Mouse (Mus musculus) neural tube, embryonic 11.5 days (tissue): ENCODE data around the gene Gm10665. TPM values are rescaled to one million over a fixed set of nuclear protein-coding genes. Genes with fewer than 3 reads are reported as not detected.
"Not testable (repeated sequence)": the region's sequence is repeated elsewhere in the genome, so short reads cannot be mapped to it uniquely, and the experiment has no call there.

Source experiments
- ATAC-seq: fragments of 200-750 bp; cut with Nextera tagmentation; 2 replicates; pipeline ENCODE4 v1.8.0; 2017; ENCODE audit warnings: moderate number of reproducible peaks, mild to moderate bottlenecking, moderate TSS enrichment, moderate library complexity; ENCODE audit not compliant: insufficient read depth, low FRiP score, low TSS enrichment
- DNase-seq: peaks from one replicate; pipeline ENCODE4 v3.0.0-alpha.2; 2015; ENCODE audit warnings: low spot score
- H3K27ac ChIP-seq: fragments of 300-500 bp; sonication (generic); 2 replicates; pipeline ENCODE4 v1.5.1; 2014; ENCODE audit warnings: low read depth, mild to moderate bottlenecking, low read length
- H3K27me3 ChIP-seq: fragments of 300-500 bp; sonication (generic); 2 replicates; pipeline ENCODE4 v1.6.1; 2014; ENCODE audit warnings: mild to moderate bottlenecking, low read length, mixed read lengths; ENCODE audit not compliant: control insufficient read depth, insufficient read depth
- H3K36me3 ChIP-seq: fragments of 300-500 bp; sonication (generic); 2 replicates; pipeline ENCODE4 v1.6.1; 2014; ENCODE audit warnings: mild to moderate bottlenecking, low read length, moderate library complexity, mixed read lengths; ENCODE audit not compliant: control insufficient read depth, insufficient read depth
- H3K4me1 ChIP-seq: fragments of 300-500 bp; sonication (generic); 2 replicates; pipeline ENCODE4 v1.6.1; 2014; ENCODE audit warnings: low read length, mixed read lengths; ENCODE audit not compliant: control insufficient read depth, insufficient read depth
- H3K4me2 ChIP-seq: fragments of 300-500 bp; sonication (generic); 2 replicates; pipeline ENCODE4 v1.6.1; 2014; ENCODE audit warnings: low read depth, mild to moderate bottlenecking, moderate library complexity
- H3K4me3 ChIP-seq: fragments of 300-500 bp; sonication (generic); 2 replicates; pipeline ENCODE4 v1.5.1; 2014; ENCODE audit warnings: low read depth, low read length
- H3K9ac ChIP-seq: fragments of 300-500 bp; sonication (generic); 2 replicates; pipeline ENCODE4 v1.6.1; 2014; ENCODE audit warnings: mild to moderate bottlenecking, low read length
- H3K9me3 ChIP-seq: fragments of 300-500 bp; sonication (generic); 2 replicates; pipeline ENCODE4 v1.6.1; 2016; ENCODE audit warnings: low read length; ENCODE audit not compliant: control insufficient read depth
- WGBS: fragments of 180-500 bp; shearing (Covaris S2); extraction: QIAGEN DNeasy Blood & Tissue Kit; methylation state at CpG from one replicate; pipeline ENCODE4 v1.1.7; 2014; 5-methylcytosine and 5-hydroxymethylcytosine counted together
- polyA plus RNA-seq: library from polyadenylated mRNA; unstranded; fragments of >200 nt; fragmentation: Nextera tagmentation; extraction: Ambion mirVana; gene quantifications from 2 replicates; pipeline ENCODE4 v1.2.1, GENCODE M21; 2014

Gm10665 gene
- not detected in 2 replicates for polyA plus RNA-seq

DNA sequence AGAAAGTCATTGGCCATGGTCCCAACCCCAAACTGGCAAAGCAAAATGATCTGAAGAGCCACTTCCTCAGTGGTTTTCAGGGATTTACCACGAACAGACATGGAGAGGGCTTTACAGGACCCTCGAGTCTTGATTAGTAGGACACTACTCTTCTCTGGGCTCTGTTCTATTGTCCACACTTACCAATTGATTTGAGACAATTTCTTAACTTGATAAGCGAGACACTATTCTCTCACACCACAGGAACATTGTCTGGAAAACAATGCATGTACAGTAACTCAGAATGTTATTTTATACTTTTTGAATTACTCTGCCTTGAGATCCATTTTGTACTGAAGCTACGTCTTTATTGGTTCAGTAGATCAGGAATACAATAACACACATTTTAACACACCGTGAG lies at the start of gene Gm10665:
TSS of gene Gm10665 (minus strand) at position 101 of the 400 bp plus-strand sequence.
- no CpG with 5 or more reads among the region's 5 CpGs for WGBS
- not testable (repeated sequence) for H3K9me3 ChIP-seq, DNase-seq, H3K36me3 ChIP-seq, H3K4me3 ChIP-seq, ATAC-seq, H3K4me2 ChIP-seq, H3K9ac ChIP-seq, H3K27ac ChIP-seq, H3K4me1 ChIP-seq, H3K27me3 ChIP-seq

DNA sequence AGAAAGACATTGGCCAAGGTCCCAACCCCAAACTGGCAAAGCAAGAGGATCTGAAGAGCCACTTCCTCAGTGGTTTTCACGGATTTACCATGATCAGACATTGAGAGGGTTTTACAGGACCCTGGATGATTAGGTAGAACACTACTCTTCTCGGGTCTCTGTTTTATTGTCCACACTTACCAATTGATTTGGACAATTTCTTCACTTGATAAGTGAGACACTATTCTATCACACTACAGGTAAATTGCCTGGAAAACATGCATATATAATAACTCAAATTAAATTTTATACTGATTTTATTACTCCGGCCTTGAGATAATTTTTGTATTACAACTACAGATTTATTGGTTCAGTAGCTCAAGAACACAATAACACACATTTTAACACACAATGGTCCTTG lies 35.7 kb upstream of the Gm10665 start, which contains the start of gene Vmn1r151:
TSS of gene Vmn1r151 (minus strand) at position 101 of the 400 bp plus-strand sequence.
- not testable (repeated sequence) for H3K4me1 ChIP-seq, H3K36me3 ChIP-seq, ATAC-seq, H3K9me3 ChIP-seq, H3K27me3 ChIP-seq, H3K4me3 ChIP-seq, H3K27ac ChIP-seq, H3K9ac ChIP-seq, H3K4me2 ChIP-seq, DNase-seq
- WGBS, result 40% methylated on average over 1 of the region's 3 CpGs

DNA sequence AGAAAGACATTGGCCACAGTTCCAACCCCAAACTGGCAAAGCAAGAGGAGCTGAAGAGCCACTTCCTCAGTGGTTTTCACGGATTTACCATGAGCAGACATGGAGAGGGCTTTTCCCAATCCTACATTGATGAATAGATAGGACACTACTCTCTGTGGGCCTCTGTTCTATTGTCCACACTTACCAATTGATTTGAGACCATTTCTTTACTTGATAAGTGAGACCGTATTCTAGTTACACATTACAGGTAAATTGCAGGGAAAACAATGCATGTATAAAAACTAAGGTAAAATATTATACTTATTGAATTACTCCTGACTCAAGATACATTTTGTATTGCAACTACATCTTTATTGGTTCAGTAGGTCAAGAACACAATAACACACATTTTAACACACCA lies 25.7 kb downstream of the Gm10665 start, which contains the start of gene Vmn1r149:
TSS of gene Vmn1r149 (minus strand) at position 101 of the 400 bp plus-strand sequence.
- not testable (repeated sequence) for H3K4me3 ChIP-seq, H3K27ac ChIP-seq, H3K9me3 ChIP-seq, H3K27me3 ChIP-seq, H3K9ac ChIP-seq, DNase-seq, ATAC-seq, H3K36me3 ChIP-seq, H3K4me2 ChIP-seq, H3K4me1 ChIP-seq
- no CpG with 5 or more reads among the region's 2 CpGs for WGBS

DNA sequence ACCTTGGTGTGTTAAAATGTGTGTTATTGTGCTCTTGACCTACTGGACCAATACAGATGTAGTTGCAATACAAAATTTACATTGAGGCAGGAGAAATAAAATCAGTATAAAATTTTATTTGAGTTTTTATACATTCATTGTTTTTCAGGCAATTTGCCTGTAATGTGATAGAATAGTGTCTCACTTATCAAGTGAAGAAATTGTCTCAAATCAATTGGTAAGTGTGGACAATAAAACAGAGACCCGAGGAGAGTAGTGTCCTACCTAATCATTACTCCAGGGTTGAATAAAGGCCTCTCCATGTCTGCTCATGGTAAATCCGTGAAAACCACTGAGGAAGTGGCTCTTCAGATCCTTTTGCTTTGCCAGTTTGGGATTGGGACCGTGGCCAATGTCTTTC lies 50.6 kb downstream of the Gm10665 start, which contains the start of gene Vmn1r148:
TSS of gene Vmn1r148 (plus strand) at position 301 of the 400 bp plus-strand sequence.
- H3K4me1 ChIP-seq, DNase-seq, H3K9me3 ChIP-seq, H3K4me2 ChIP-seq, H3K36me3 ChIP-seq, H3K27ac ChIP-seq, ATAC-seq, H3K9ac ChIP-seq, H3K4me3 ChIP-seq, H3K27me3 ChIP-seq: not testable (repeated sequence)
- WGBS, result no CpG with 5 or more reads among the region's 3 CpGs

Other genes with a start within 250 kb of the Gm10665 start
- gene Gm8453, start 234.6 kb downstream of the Gm10665 start, polyA plus RNA-seq, result not detected in 2 replicates
- gene Gm4187, start 134.4 kb downstream of the Gm10665 start, polyA plus RNA-seq, result not detected in 2 replicates
- gene Gm8660, start 93.0 kb downstream of the Gm10665 start, polyA plus RNA-seq, result not detected in 2 replicates
- not detected in 2 replicates for gene Vmn1r148, start 50.5 kb downstream of the Gm10665 start, polyA plus RNA-seq
- not detected in 2 replicates for gene Vmn1r149, start 25.8 kb downstream of the Gm10665 start, polyA plus RNA-seq
- not detected in 2 replicates for gene Vmn1r151, start 35.6 kb upstream of the Gm10665 start, polyA plus RNA-seq
- not detected in 2 replicates for gene Vmn1r152, start 58.9 kb upstream of the Gm10665 start, polyA plus RNA-seq
- not detected in 2 replicates for gene Gm8677, start 70.8 kb upstream of the Gm10665 start, polyA plus RNA-seq
- not detected in 2 replicates for gene Gm4201, start 101.3 kb upstream of the Gm10665 start, polyA plus RNA-seq
- gene Gm4565, start 124.1 kb upstream of the Gm10665 start, polyA plus RNA-seq, result not detected in 2 replicates
- gene Vmn1r155, start 193.9 kb upstream of the Gm10665 start, polyA plus RNA-seq, result not detected in 2 replicates
- not detected in 2 replicates for gene Gm8693, start 228.2 kb upstream of the Gm10665 start, polyA plus RNA-seq